Mouse (Mus musculus): ENCODE data around the gene Dock2.
A peak's percentile ranks its signal among the peaks of the same experiment; 100 is the strongest.

Dock2 gene

GRCm38 (mm10) chr11:34424546-34424945, 359.1 kb downstream of the Dock2 start:
- no peak for DNase-seq (ENCODE audit: low spot score in 2 of 2)

DNA sequence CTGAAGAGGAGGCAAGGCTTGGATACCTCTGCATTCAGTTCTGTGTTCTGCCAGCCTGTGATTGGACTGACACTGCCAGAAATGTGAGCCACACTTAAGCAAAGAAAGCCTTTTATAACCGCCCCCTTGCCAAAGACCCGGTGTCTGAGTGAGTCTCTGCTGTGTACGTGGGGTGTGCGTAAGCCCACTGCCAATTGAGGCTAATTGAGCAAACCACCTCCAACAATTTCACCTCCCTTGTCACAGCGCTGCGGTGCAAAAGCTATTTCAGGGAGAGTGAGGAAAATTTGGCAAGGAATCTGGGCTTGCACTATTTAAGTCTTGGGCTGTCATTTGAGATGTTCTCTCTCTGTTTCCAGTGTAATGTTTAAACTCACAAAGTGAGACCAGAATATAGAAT, 362.6 kb downstream of the Dock2 start:
- DNase-seq (ENCODE audit: low spot score in 2 of 2) = peak; percentile 17 to 29

DNA sequence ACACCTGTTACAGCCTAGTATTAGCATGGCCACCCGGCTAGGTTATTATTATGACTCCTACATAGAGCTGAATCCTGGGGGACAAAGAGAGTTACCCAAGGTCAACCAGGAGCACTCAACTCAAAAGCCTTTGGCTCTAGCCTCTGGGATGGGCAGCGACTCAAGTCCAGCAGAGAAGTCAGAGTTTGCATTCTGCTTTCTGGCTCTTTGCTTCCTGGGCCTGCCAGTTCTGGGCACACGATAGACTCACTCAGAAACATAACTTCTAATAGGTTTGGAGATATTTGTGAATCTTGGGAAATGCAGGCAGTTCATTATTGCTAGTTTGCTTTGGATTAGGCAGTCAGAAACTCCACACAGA, 367.1 kb downstream of the Dock2 start:
- DNase-seq (ENCODE audit: low spot score in 2 of 2) = no peak

- no peak for DNase-seq (ENCODE audit: low spot score in 2 of 2)
Measured at GRCm38 (mm10) chr11:34415884-34416618, 367.6 kb downstream of the Dock2 start.

DNA sequence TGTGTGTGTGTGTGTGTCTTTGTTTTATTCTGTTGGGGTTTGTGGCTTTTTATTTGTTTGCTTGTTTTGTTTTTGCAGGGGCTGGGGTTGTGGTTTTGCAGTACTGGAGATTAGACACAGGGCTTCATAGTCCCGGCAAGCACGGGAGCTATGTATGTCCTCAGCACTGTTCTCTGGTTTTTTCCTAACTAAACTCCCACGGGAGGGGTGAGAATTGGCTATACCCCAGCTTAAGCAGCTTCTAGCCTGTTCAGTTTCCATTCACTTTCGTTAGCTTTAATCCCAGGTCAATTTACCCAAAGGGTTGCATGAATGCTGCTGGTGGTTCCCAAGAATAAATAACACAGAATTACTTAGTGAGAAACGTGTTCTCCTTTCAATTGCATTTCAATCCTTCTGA, 376.8 kb downstream of the Dock2 start:
- DNase-seq (ENCODE audit: low spot score in 2 of 2) = no peak

- DNase-seq (ENCODE audit: low spot score in 2 of 2) = no peak
Measured at GRCm38 (mm10) chr11:34406309-34406708, 377.4 kb downstream of the Dock2 start.

GRCm38 (mm10) chr11:34405311-34405710, 378.4 kb downstream of the Dock2 start:
- DNase-seq (ENCODE audit: low spot score in 2 of 2) = no peak

DNA sequence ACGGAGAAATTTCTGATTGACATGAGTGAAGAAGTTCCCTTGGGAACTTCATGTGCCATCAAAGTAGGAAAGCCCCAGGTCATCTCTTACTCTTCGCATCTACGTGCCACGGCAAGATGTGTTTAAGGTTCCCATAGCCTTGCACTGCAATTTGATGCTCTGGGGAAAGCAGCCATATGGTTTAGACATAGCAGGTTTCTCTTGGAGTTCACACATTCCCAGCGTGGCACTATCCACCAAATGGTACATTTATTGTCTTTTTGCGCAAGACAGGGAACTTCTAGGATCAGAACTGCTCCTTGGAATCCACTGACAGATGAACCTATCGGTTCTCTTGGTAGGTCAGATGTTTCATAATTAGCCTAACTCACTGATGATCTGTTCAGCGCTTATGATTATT, 382.3 kb downstream of the Dock2 start:
- DNase-seq (ENCODE audit: low spot score in 2 of 2) = no peak

GRCm38 (mm10) chr11:34398555-34398954, 385.1 kb downstream of the Dock2 start:
- DNase-seq (ENCODE audit: low spot score in 2 of 2) = no peak

- DNase-seq (ENCODE audit: low spot score in 2 of 2) = no peak
Measured at GRCm38 (mm10) chr11:34397661-34398060, 386.0 kb downstream of the Dock2 start.

DNA sequence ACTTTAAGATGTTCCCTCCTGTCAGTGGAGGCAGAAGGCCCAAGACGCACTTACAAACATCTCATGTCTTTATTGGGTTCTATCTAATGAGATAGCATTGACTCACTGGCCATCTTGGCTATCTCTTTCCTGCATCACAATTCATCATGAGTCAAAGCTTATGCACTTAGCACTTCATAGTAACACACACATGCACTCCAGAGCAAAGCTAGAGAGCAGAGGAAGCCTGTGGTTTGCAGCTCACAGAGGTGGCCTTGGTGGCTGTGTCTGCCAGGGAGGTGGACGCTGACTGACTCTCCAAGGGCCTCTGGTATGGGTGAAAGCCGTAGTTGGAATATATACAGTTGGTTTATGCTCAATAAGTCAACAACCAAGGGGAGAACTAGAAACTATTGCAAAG, 387.9 kb downstream of the Dock2 start:
- DNase-seq (ENCODE audit: low spot score in 2 of 2) = no peak

DNA sequence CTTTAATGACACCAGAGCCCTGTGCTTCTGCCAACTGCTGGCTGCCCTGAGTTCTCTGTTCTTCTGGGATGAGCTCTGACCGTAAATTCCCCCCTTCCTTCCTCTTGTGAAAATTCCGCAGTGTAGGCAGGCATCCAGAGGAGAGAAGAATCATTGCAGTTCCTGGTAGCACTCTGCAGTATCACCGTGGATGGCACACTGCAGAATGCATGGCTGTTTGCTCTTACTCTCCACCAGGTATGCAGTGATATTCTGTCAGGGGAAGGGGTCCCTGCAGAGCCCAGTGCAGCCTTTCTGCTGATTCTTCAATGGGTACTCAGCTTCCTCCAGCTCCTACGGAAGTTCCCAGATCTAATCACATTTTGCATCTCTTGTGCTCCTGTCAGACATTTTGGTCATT, 391.6 kb downstream of the Dock2 start:
- DNase-seq (ENCODE audit: low spot score in 2 of 2) = no peak

- no peak for DNase-seq (ENCODE audit: low spot score in 2 of 2)
Measured at GRCm38 (mm10) chr11:34389261-34390116, 394.2 kb downstream of the Dock2 start.

DNA sequence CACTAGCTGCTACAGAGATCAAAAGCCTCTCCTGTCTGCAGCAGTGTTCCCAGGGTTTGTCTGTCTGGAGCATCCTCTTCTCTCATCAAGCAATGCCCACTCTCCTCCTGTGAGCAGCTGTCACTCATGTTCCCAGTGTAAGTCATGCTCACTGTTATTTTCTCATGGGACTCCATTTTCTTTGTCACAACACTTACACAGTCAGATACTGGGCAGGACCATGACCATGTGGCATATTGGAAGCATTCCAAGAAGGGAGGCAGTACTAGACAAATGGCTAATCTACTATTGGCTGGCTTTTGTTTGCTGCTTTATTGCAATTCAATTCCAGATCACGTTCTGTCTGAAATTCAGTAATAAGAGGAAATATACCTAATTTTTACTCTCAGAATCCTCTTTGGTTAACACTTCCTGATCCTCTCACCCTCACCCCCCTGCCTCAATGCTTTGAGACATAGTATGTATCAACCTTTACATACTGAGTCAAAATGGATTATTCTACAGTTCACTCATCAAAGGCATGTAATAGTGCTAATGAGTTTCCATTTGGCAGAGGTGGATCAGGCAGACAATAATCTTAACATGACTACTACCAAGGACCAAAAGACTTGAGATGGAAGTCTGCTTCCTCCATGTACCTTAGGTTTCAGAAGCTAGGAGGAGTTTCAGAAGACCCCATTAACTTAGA, 398.5 kb downstream of the Dock2 start:
- no peak for DNase-seq (ENCODE audit: low spot score in 2 of 2)

GRCm38 (mm10) chr11:34384178-34384577, 399.5 kb downstream of the Dock2 start:
- DNase-seq (ENCODE audit: low spot score in 2 of 2) = no peak

GRCm38 (mm10) chr11:34383501-34383900, 400.2 kb downstream of the Dock2 start:
- DNase-seq (ENCODE audit: low spot score in 2 of 2) = no peak

- DNase-seq (ENCODE audit: low spot score in 2 of 2) = no peak
Measured at GRCm38 (mm10) chr11:34377649-34378048, 406.0 kb downstream of the Dock2 start.

DNA sequence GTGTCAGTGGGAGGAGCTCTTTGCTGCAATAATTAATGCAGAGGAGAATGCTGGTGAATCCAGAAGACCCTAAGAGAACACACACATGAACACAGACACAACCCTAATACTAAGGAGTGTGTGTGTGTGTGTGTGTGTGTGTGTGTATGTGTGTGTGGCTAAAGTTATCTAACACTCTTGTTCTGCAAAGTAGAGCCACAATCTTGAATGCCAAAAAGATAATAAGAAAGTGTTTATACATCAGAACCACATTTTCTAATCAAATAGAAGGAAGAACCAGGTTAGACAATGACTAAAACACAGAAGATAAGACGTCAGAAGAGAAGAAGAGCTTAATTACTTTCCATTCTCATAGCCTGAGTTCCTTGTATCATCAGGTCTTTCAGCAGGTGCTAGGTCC, 408.1 kb downstream of the Dock2 start:
- no peak for DNase-seq (ENCODE audit: low spot score in 2 of 2)

DNA sequence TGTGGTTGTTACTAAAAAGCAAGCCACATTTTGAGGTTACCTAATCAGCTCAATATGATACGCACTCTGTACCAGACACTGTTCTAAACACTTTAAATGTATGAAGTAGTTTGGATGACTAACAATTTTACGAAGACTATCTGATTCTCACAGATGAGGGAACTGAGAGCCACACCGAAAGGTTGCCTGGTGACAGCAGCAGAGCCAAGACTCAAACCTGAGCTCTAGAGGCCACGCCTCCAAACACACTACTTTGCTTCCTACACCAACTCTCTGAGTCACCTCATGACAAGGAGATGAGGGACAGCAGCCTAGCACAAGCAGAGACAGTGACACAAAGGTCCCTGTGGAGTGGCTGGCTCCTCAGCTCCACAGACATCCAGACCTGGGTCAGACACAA, 411.5 kb downstream of the Dock2 start:
- no peak for DNase-seq (ENCODE audit: low spot score in 2 of 2)

GRCm38 (mm10) chr11:34356109-34356508, 427.6 kb downstream of the Dock2 start:
- no peak for DNase-seq (ENCODE audit: low spot score in 2 of 2)

GRCm38 (mm10) chr11:34355406-34355805, 428.3 kb downstream of the Dock2 start:
- no peak for DNase-seq (ENCODE audit: low spot score in 2 of 2)

DNA sequence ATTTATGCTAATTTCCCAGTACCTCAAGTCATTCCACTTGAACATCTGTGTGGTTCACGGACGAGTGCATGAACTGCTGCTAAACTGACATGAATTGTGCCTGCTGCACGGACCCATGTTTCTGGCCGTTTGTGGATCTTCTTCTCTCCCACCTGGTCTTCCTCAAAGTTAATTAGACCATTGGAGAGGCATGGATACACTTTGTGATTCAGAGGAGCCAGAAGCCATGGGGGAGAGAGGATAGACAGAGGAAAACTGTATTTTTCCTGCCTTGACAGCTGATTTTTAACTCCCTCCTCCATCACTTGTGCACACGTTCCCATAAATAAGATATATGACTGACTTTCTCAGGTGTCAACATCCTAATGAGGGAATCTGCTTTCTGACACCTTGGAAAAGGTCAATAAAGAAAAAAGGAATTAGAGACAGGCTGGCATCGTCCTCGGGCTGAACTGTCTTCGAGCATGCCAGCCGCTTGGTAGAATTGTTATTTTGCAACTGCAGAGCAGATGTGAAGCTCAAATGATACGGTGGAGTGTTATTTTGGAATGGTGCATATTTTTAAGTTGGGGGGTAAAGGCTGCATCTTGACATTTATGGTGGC, 434.1 kb downstream of the Dock2 start:
- DNase-seq (ENCODE audit: low spot score in 2 of 2) = no peak

Measured in frontal cortex, postnatal 25 days (tissue).